Mouse (Mus musculus) liver, embryonic 14.5 days (tissue): ENCODE measurements around the gene Nav2.

Source experiments
- CTCF ChIP-seq: IDR thresholded peaks from 2 replicates; pipeline ENCODE4 v1.5.1; 2016; ENCODE audit warnings: antibody characterized with exemption, low read depth, control low read depth
- EP300 ChIP-seq: IDR thresholded peaks from 2 replicates; pipeline ENCODE4 v1.6.1; 2016; ENCODE audit warnings: antibody characterized with exemption, low read depth

DNA sequence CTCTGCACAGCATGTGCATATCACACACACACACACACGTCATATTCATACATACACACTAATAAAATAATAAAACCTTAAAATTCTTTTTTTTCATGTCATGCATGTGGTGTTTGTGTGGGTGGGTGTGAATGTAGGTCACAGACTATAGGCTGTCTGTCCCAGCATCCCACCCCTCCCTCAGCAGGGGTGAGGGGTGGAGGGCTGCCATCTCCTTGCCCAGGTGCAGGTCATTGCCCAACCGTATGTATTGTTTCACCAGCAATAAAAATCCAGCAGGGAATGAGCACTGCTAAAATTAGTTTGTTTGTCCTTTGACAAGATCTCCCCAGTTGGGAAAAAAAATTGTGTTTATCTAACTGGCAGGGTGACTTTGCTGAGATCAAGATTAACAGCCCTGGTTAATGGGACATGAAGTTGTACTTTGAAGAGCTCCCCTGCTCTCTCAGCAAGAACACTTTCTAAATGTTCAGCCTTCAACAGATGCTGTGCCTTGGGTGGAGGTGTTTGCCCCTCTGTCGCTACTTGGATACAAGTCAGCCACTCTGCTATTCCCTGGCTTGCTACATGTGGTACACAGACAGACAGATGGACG is 580.1 kb downstream of the Nav2 start:
- no peak for TF ChIP-seq CTCF
- no peak for TF ChIP-seq EP300
